Mouse (Mus musculus) layer of hippocampus, adult 18-20 months (tissue): ENCODE data around the gene Mrpl43. TPM values are rescaled to one million over a fixed set of nuclear protein-coding genes. Genes with fewer than 3 reads are reported as not detected.

ENCODE experiments used
- DNase-seq, 2 experiments: peaks; one replicate each; pipeline ENCODE4 v3.0.0; 2022; ENCODE audit warnings: low spot score in 2 of 2
- total RNA-seq, 2 experiments: library from RNA; stranded (reverse); gene quantifications; 2 replicates each; pipeline ENCODE4 v1.2.3; 2021

The Mrpl43 gene
- total RNA-seq, 2 experiments from 2014 or later = 40.6 to 42.2 TPM

GRCm38 (mm10) chr19:45030111-45030510 lies 23.9 kb upstream of the Mrpl43 start:
- peak in 1 of 2 experiments; percentile 74 for DNase-seq

- no peak for DNase-seq
Measured at GRCm38 (mm10) chr19:45029571-45029970, 23.3 kb upstream of the Mrpl43 start.

- DNase-seq = no peak
Measured at GRCm38 (mm10) chr19:45028746-45029145, 22.5 kb upstream of the Mrpl43 start.

- peak in 1 of 2 experiments; percentile 59 for DNase-seq
Measured at GRCm38 (mm10) chr19:45027848-45028247, 21.6 kb upstream of the Mrpl43 start.

GRCm38 (mm10) chr19:45026958-45027670 lies 20.9 kb upstream of the Mrpl43 start:
- DNase-seq = no peak

- no peak for DNase-seq
Measured at GRCm38 (mm10) chr19:45025937-45026568, 19.8 kb upstream of the Mrpl43 start.

- DNase-seq = no peak
Measured at GRCm38 (mm10) chr19:45024775-45025174, 18.5 kb upstream of the Mrpl43 start.

- DNase-seq = no peak
Measured at GRCm38 (mm10) chr19:45023993-45024392, 17.8 kb upstream of the Mrpl43 start.

- DNase-seq = no peak
Measured at GRCm38 (mm10) chr19:45021362-45021761, 15.1 kb upstream of the Mrpl43 start.

GRCm38 (mm10) chr19:45020348-45020747 lies 14.1 kb upstream of the Mrpl43 start:
- DNase-seq = no peak

GRCm38 (mm10) chr19:45018351-45018831 lies 12.1 kb upstream of the Mrpl43 start:
- DNase-seq = no peak

- DNase-seq = peak; percentile 67 to 78
Measured at GRCm38 (mm10) chr19:45017909-45018308, 11.7 kb upstream of the Mrpl43 start.

GRCm38 (mm10) chr19:45017216-45017771 lies 11.1 kb upstream of the Mrpl43 start:
- DNase-seq = peak in 1 of 2 experiments; percentile 77

- DNase-seq = peak in 1 of 2 experiments; percentile 62
Measured at GRCm38 (mm10) chr19:45016341-45017215, 10.3 kb upstream of the Mrpl43 start.

- no peak for DNase-seq
Measured at GRCm38 (mm10) chr19:45015518-45016281, 9.5 kb upstream of the Mrpl43 start.

- no peak for DNase-seq
Measured at GRCm38 (mm10) chr19:45014981-45015402, 8.8 kb upstream of the Mrpl43 start.

GRCm38 (mm10) chr19:45014335-45014971 lies 8.2 kb upstream of the Mrpl43 start, which contains the start of gene Lzts2:
Lzts2 (plus strand) TSS chr19:45014414.
- DNase-seq = no peak

- no peak for DNase-seq
Measured at GRCm38 (mm10) chr19:45013581-45014225, 7.5 kb upstream of the Mrpl43 start.

GRCm38 (mm10) chr19:45012636-45013035 lies 6.4 kb upstream of the Mrpl43 start:
- DNase-seq = peak in 1 of 2 experiments; percentile 60
